Mouse (Mus musculus): ENCODE measurements around the gene Ip6k2. TPM values are rescaled to one million over a fixed set of nuclear protein-coding genes. Genes with fewer than 3 reads are reported as not detected.

Gene Ip6k2
- polyA plus RNA-seq, 1 experiment from 2014 or later = 178 TPM

DNA sequence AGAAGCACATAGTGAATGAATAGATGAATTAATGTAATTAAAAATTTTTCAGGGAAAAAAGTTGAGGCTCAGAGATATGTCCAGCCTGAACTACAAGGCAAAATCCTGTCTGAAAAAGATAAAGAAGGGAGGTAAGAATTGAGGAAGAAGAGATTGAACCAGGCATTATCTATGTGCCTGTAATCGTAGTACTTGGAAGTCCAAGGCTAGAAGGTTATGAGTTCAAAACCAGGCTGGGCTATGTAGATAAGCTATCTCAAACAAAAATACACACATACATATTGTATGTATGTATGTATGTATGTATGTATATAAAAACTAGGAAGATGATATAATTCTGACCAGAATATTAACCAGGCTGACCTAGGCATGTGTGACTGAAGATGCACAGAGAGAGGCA is 8.7 kb downstream of the Ip6k2 start:
- Histone ChIP-seq H3K36me3 (ENCODE audit: control insufficient read depth, insufficient read depth, low read length) (peaks cover 10% of the 10 kb centered on the region), H3K4me1 (ENCODE audit: control insufficient read depth, insufficient read depth, low read depth, low read length) (peaks cover 79% of the 10 kb centered on the region), H3K9me3 (ENCODE audit: control insufficient read depth, low read length) (no peaks in the 10 kb centered on the region), H3K4me3 (ENCODE audit: low read length) (no peak overlapping the region), H3K27ac (ENCODE audit: low read depth, low read length) (no peak overlapping the region), H3K4me2 (ENCODE audit: low read length) (no peak overlapping the region), H3K27me3 (replicated peaks; ENCODE audit: control insufficient read depth, insufficient read depth, low read length) (no peaks in the 10 kb centered on the region), H3K9ac (ENCODE audit: low read depth, low read length) (no peak overlapping the region)
- WGBS = 82% methylated on average over 1 of the region's 1 CpGs
- ATAC-seq = no peak

DNA sequence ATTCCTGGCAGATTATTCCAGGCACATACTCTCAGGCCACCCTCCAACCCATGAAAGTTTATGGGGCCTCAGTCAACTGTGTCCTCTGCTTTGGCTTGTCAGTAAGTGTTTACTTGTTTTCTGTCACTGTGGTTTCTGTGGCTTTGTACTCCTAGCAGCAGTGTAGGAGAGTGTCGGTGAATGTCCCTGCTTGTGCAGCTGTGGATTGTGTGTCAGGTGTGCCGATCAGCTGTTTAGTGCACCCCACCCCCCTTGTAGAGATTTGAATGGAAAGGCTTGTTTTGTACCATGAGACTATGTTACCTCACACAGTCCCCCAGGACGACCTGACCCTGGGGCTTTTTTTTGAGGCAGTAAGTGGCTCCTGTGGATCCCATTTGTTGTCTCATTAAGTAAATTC is 9.1 kb downstream of the Ip6k2 start:
- 41% methylated on average over 3 of the region's 3 CpGs for WGBS
- no peaks in the 10 kb centered on the region for H3K27me3 ChIP-seq (replicated peaks; ENCODE audit: control insufficient read depth, insufficient read depth, low read length)
- H3K9me3 ChIP-seq (ENCODE audit: control insufficient read depth, low read length) = no peaks in the 10 kb centered on the region
- no peak for ATAC-seq
- peaks cover 14% of the 10 kb centered on the region for H3K36me3 ChIP-seq (ENCODE audit: control insufficient read depth, insufficient read depth, low read length)
- no peak overlapping the region for H3K9ac ChIP-seq (ENCODE audit: low read depth, low read length)
- no peak overlapping the region for H3K4me3 ChIP-seq (ENCODE audit: low read length)
- no peak overlapping the region for H3K4me2 ChIP-seq (ENCODE audit: low read length)
- H3K4me1 ChIP-seq (ENCODE audit: control insufficient read depth, insufficient read depth, low read depth, low read length) = peaks cover 75% of the 10 kb centered on the region
- H3K27ac ChIP-seq (ENCODE audit: low read depth, low read length) = no peak overlapping the region

DNA sequence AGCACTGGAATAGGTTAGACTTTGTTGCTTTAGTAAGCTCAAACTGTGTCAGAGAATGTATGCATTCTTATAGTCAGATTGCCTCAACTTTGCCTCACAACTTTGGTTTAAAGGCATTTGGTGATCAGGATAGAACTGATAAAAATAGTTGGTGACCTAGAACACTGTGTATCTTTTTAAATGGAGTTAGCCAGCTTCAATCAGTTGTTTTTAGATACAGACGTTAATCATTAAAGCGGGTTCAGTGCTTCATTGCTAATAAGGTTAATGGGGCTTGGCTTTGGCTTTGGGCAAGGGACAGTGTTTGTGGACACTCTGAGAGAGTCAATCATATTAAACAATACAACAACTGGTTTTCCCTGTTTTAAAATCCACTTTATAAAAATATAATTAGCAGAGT is 11.7 kb downstream of the Ip6k2 start:
- H3K9me3 ChIP-seq (ENCODE audit: control insufficient read depth, low read length) = no peaks in the 10 kb centered on the region
- H3K36me3 ChIP-seq (ENCODE audit: control insufficient read depth, insufficient read depth, low read length) = peaks cover 32% of the 10 kb centered on the region
- no peaks in the 10 kb centered on the region for H3K27me3 ChIP-seq (replicated peaks; ENCODE audit: control insufficient read depth, insufficient read depth, low read length)
- no peak overlapping the region for H3K4me3 ChIP-seq (ENCODE audit: low read length)
- no peak overlapping the region for H3K27ac ChIP-seq (ENCODE audit: low read depth, low read length)
- WGBS = 44% methylated on average over 2 of the region's 2 CpGs
- H3K4me1 ChIP-seq (ENCODE audit: control insufficient read depth, insufficient read depth, low read depth, low read length) = peaks cover 51% of the 10 kb centered on the region
- H3K4me2 ChIP-seq (ENCODE audit: low read length) = no peak overlapping the region
- H3K9ac ChIP-seq (ENCODE audit: low read depth, low read length) = no peak overlapping the region
- no peak for ATAC-seq

DNA sequence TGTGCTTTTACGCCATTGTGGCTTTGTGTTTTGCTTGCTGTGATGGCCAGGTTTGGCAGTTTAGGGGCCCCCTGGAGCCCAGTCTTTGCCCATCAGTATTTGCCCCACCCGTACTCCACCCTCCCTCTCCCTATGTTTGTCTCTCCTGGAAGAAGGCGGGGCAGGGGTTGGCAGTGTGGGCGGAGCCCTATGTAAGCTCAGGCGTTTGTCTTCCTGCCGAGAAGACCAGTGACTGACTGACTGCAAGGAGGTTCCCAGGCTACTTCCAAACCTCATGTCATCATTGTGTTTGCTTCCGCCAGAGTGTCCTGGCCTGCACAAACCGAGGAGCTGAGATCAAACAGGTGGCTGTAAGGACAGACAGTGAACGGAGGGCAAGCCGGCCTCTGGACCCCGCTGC is 12.2 kb downstream of the Ip6k2 start:
- no peaks in the 10 kb centered on the region for H3K9me3 ChIP-seq (ENCODE audit: control insufficient read depth, low read length)
- ATAC-seq = 0 out of 2 replicates have a peak, but pooled peaks have one; percentile 15
- H3K9ac ChIP-seq (ENCODE audit: low read depth, low read length) = no peak overlapping the region
- H3K27me3 ChIP-seq (replicated peaks; ENCODE audit: control insufficient read depth, insufficient read depth, low read length) = no peaks in the 10 kb centered on the region
- 27% methylated on average over 11 of the region's 11 CpGs for WGBS
- H3K27ac ChIP-seq (ENCODE audit: low read depth, low read length) = peak overlapping the region; percentile 45; the same call in 1 of the 2 replicates
- H3K4me2 ChIP-seq (ENCODE audit: low read length) = peak overlapping the region; percentile 19; the same call in 1 of the 2 replicates
- H3K36me3 ChIP-seq (ENCODE audit: control insufficient read depth, insufficient read depth, low read length) = peaks cover 32% of the 10 kb centered on the region
- H3K4me3 ChIP-seq (ENCODE audit: low read length) = no peak overlapping the region
- H3K4me1 ChIP-seq (ENCODE audit: control insufficient read depth, insufficient read depth, low read depth, low read length) = peaks cover 48% of the 10 kb centered on the region

- peaks cover 38% of the 10 kb centered on the region for H3K36me3 ChIP-seq (ENCODE audit: control insufficient read depth, insufficient read depth, low read length)
- no peak for ATAC-seq
- no peak overlapping the region for H3K4me3 ChIP-seq (ENCODE audit: low read length)
- peaks cover 43% of the 10 kb centered on the region for H3K4me1 ChIP-seq (ENCODE audit: control insufficient read depth, insufficient read depth, low read depth, low read length)
- no peak overlapping the region for H3K9ac ChIP-seq (ENCODE audit: low read depth, low read length)
- H3K9me3 ChIP-seq (ENCODE audit: control insufficient read depth, low read length) = no peaks in the 10 kb centered on the region
- no peaks in the 10 kb centered on the region for H3K27me3 ChIP-seq (replicated peaks; ENCODE audit: control insufficient read depth, insufficient read depth, low read length)
- H3K4me2 ChIP-seq (ENCODE audit: low read length) = peak overlapping the region; percentile 1; the same call in 1 of the 2 replicates
- peak overlapping the region; percentile 45; the same call in 1 of the 2 replicates for H3K27ac ChIP-seq (ENCODE audit: low read depth, low read length)
- WGBS = 67% methylated on average over 4 of the region's 4 CpGs
These were observed 12.9 kb downstream of the Ip6k2 start for GRCm38 (mm10) chr9:108796351-108796981.

- ATAC-seq = no peak
- H3K9ac ChIP-seq (ENCODE audit: low read depth, low read length) = no peak overlapping the region
- H3K4me1 ChIP-seq (ENCODE audit: control insufficient read depth, insufficient read depth, low read depth, low read length) = peaks cover 38% of the 10 kb centered on the region
- H3K9me3 ChIP-seq (ENCODE audit: control insufficient read depth, low read length) = no peaks in the 10 kb centered on the region
- H3K4me3 ChIP-seq (ENCODE audit: low read length) = no peak overlapping the region
- H3K27ac ChIP-seq (ENCODE audit: low read depth, low read length) = no peak overlapping the region
- no peak overlapping the region for H3K4me2 ChIP-seq (ENCODE audit: low read length)
- peaks cover 42% of the 10 kb centered on the region for H3K36me3 ChIP-seq (ENCODE audit: control insufficient read depth, insufficient read depth, low read length)
- H3K27me3 ChIP-seq (replicated peaks; ENCODE audit: control insufficient read depth, insufficient read depth, low read length) = no peaks in the 10 kb centered on the region
- WGBS = 75% methylated on average over 7 of the region's 7 CpGs
These were observed 13.9 kb downstream of the Ip6k2 start for GRCm38 (mm10) chr9:108797477-108797876.

DNA sequence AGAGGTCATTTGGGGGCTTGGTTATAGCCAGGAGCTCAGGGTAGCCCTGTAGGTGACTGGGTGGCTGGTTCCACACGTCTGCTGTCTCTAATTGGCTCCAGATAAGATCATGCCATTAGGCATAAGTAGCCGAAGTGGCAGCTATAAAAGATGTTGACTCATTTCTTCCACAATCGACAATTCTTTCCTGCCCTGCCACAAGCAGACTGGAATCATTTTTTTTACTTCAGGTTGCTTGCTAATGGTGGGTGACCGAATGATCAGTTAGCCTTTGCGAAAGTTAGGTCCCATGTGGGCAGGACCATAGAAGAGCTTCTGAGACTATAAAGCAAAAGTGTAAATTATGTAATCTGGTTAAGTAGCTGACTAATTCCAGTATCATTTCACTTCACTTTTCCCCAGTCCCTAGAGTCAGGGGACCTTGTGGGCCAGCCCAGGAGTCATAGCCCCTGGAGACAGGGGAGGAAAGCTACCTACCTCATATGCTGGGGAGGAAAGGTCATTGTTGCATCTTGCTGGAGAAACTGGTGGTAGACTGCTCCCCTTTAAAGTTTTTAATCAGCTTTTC is 15.0 kb downstream of the Ip6k2 start:
- no peak for ATAC-seq
- Histone ChIP-seq H3K4me2 (ENCODE audit: low read length) (no peak overlapping the region), H3K4me1 (ENCODE audit: control insufficient read depth, insufficient read depth, low read depth, low read length) (peaks cover 28% of the 10 kb centered on the region), H3K27me3 (replicated peaks; ENCODE audit: control insufficient read depth, insufficient read depth, low read length) (no peaks in the 10 kb centered on the region), H3K9ac (ENCODE audit: low read depth, low read length) (no peak overlapping the region), H3K27ac (ENCODE audit: low read depth, low read length) (no peak overlapping the region), H3K9me3 (ENCODE audit: control insufficient read depth, low read length) (no peaks in the 10 kb centered on the region), H3K36me3 (ENCODE audit: control insufficient read depth, insufficient read depth, low read length) (peaks cover 46% of the 10 kb centered on the region), H3K4me3 (ENCODE audit: low read length) (no peak overlapping the region)
- WGBS = 79% methylated on average over 5 of the region's 5 CpGs

GRCm38 (mm10) chr9:108799564-108799963 is 16.0 kb downstream of the Ip6k2 start:
- Histone ChIP-seq H3K36me3 (ENCODE audit: control insufficient read depth, insufficient read depth, low read length) (peaks cover 54% of the 10 kb centered on the region), H3K9me3 (ENCODE audit: control insufficient read depth, low read length) (no peaks in the 10 kb centered on the region), H3K4me3 (ENCODE audit: low read length) (no peak overlapping the region), H3K27ac (ENCODE audit: low read depth, low read length) (no peak overlapping the region), H3K9ac (ENCODE audit: low read depth, low read length) (no peak overlapping the region), H3K27me3 (replicated peaks; ENCODE audit: control insufficient read depth, insufficient read depth, low read length) (no peaks in the 10 kb centered on the region), H3K4me1 (ENCODE audit: control insufficient read depth, insufficient read depth, low read depth, low read length) (peaks cover 21% of the 10 kb centered on the region), H3K4me2 (ENCODE audit: low read length) (no peak overlapping the region)
- 78% methylated on average over 3 of the region's 3 CpGs for WGBS
- ATAC-seq = no peak

- no peak overlapping the region for H3K9ac ChIP-seq (ENCODE audit: low read depth, low read length)
- no peak overlapping the region for H3K4me3 ChIP-seq (ENCODE audit: low read length)
- H3K4me1 ChIP-seq (ENCODE audit: control insufficient read depth, insufficient read depth, low read depth, low read length) = peaks cover 13% of the 10 kb centered on the region
- peaks cover 36% of the 10 kb centered on the region for H3K36me3 ChIP-seq (ENCODE audit: control insufficient read depth, insufficient read depth, low read length)
- no peak overlapping the region for H3K4me2 ChIP-seq (ENCODE audit: low read length)
- H3K9me3 ChIP-seq (ENCODE audit: control insufficient read depth, low read length) = no peaks in the 10 kb centered on the region
- H3K27ac ChIP-seq (ENCODE audit: low read depth, low read length) = no peak overlapping the region
- WGBS = 84% methylated on average over 8 of the region's 8 CpGs
- H3K27me3 ChIP-seq (replicated peaks; ENCODE audit: control insufficient read depth, insufficient read depth, low read length) = no peaks in the 10 kb centered on the region
- no peak for ATAC-seq
These were observed 22.2 kb downstream of the Ip6k2 start for GRCm38 (mm10) chr9:108805768-108806167.
